Mouse (Mus musculus): ENCODE results near the gene Vmn1r178.
"Not testable (repeated sequence)": the region's sequence is repeated elsewhere in the genome, so short reads cannot be mapped to it uniquely, and the experiment has no call there.

Vmn1r178 gene

GRCm38 (mm10) chr7:23891709-23892108, at the start of gene Vmn1r178:
Gene Vmn1r178 (plus strand): TSS chr7:23892009.
- no peak for DNase-seq (ENCODE audit: low spot score)

GRCm38 (mm10) chr7:23866349-23866748, 25.5 kb upstream of the Vmn1r178 start, which contains the start of gene Vmn1r177:
Gene Vmn1r177 (minus strand): TSS chr7:23866449.
- not testable (repeated sequence) for DNase-seq (ENCODE audit: low spot score)

- not testable (repeated sequence) for DNase-seq (ENCODE audit: low spot score)
These were observed 14.9 kb upstream of the Vmn1r178 start for GRCm38 (mm10) chr7:23876918-23877317.

- no peak for DNase-seq (ENCODE audit: low spot score)
These were observed 34.9 kb downstream of the Vmn1r178 start, which contains the start of gene Vmn1r179 for GRCm38 (mm10) chr7:23926678-23927077. Gene Vmn1r179 (plus strand): TSS chr7:23926978.

All from urinary bladder, postnatal 25 days (tissue).